Mouse (Mus musculus) cerebellum, adult 9-10 months (tissue): Measurements from ENCODE around the gene Cyp21a1.
"Not testable (repeated sequence)": the region's sequence is repeated elsewhere in the genome, so short reads cannot be mapped to it uniquely, and the experiment has no call there.

Experiments used
- DNase-seq: peaks from one replicate; pipeline ENCODE4 v3.0.0; 2022

Cyp21a1 gene

DNA sequence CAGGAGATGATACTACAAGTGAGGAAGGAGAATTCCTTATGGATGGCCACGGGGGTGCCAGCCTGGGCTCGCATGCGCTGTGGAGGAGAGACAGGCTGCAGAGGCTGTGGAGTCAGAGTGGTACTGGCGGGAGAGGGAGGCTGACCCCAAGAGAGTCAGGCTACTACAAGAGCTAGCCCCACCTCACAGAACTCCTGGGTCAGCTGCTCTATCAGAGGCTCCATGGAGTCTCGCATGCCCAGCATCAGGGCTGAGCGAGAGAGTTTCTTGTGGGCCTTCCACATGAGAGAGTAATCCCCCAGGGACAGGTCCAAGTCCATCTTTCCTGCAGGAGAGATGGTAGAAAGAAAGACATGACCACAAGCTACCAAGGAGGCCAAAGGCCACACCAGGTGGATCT is 994 bp downstream of the Cyp21a1 start:
- not testable (repeated sequence) for DNase-seq

GRCm38 (mm10) chr17:34802756-34803155 is 1.6 kb downstream of the Cyp21a1 start:
- DNase-seq, result not testable (repeated sequence)

- DNase-seq, result not testable (repeated sequence)
Observed at GRCm38 (mm10) chr17:34800781-34801305, 3.5 kb downstream of the Cyp21a1 start.

- no peak for DNase-seq
Observed at GRCm38 (mm10) chr17:34799531-34799925, 4.8 kb downstream of the Cyp21a1 start.

DNA sequence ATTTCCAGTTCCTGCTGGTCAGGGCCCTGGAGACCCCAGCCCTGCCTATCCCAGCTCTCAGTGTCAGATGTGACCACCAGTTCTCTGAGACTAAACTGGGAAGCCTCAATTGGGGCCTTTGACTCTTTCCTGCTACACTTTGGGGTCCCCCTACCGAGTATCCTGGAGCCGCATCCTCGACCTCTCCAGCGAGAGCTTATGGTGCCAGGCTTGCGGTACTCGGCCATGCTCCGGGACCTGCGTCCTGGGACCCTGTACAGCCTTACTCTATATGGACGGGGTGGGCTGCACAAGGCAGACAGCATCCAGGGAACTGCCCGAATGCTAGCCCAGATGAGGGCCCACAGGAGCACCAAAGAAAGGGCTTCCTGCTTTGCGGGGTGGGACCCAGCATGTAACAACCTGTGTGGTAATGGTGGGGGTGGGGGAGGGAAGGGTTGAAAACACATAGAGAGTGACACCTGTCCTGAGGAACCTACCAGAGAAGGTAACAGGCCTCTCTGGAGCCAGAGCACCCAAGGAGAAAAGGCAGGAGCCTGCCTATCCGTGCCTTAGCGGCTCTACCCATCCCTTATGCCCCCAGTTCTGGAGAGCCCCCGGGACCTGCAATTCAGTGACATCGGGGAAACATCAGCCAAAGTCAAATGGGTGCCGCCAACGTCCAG is 5.4 kb downstream of the Cyp21a1 start:
- no peak for DNase-seq

DNA sequence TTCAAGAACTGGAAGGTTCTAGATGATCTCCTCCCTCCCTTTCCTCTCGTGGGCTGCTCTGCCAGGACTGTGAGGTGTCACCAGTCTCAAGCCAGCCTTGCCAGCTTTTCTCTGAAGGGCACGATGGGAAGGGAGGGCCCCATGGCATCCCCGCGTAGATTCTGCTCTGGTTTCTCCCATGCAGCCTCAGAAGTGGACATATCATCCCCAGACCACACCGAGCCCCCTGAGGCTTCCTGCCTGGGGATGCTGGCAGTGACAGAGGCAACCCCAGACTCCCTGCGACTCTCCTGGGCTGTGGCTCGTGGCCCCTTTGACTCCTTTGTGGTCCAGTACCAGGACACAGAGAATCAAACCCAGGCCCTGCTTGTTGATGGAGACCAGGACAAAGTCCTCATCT is 6.3 kb downstream of the Cyp21a1 start:
- not testable (repeated sequence) for DNase-seq

DNA sequence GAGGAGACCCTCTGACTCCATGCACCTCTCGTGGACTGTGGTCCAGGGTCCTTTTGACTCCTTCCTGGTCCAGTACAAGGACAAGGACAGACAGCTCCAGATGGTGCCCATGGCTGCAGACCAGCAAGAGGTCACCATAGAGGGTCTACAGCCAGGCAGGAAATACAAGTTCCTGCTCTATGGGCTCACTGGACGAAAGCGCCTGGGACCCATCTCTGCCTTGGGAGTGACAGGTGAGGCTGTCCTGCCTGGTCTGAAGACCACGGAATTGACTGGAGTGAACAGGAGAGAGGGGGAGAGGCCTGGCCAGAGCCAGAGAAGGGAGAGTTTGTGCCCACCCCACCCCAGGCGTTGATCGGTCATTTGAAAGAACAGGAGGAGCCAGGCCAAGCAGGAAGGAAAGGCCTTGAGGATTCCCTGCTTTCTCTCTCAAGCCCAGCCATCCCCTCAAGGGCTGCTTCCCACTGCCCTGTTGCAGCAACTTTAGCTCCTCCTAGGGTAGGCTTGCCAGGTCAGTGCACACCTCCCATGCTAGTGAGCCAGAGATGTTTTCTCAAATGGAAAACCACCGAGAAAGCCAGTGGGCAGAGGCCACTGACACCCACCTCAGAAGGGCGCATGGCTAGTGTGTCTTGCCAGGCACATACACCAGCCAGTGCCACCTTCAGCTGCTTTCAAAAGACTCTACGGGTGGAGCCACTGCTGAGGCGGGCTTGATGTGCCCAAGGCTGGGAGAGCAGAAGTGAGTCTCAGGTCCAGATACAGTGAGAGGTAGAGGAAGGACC is 7.0 kb downstream of the Cyp21a1 start:
- DNase-seq, result not testable (repeated sequence)

- no peak for DNase-seq
Observed at GRCm38 (mm10) chr17:34796311-34797140, 7.8 kb downstream of the Cyp21a1 start.

DNA sequence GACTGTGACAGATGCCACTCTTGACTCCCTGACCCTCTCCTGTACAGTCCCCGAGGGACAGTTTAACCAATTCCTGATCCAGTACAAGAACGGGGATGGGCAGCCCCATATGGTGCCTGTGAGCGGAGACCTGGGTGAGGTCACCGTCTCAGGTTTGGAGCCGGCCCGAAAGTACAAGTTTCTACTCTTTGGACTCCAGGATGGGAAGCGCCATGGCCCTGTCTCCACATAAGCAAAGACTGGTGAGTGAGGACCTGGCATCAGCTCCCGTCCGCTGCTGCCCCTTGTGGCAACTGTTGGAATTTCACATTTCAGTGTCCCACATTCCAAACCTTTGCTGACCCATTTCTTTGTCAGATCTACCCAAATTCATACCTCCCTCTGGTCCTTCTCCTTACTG is 8.7 kb downstream of the Cyp21a1 start:
- peak; percentile 29 for DNase-seq

DNA sequence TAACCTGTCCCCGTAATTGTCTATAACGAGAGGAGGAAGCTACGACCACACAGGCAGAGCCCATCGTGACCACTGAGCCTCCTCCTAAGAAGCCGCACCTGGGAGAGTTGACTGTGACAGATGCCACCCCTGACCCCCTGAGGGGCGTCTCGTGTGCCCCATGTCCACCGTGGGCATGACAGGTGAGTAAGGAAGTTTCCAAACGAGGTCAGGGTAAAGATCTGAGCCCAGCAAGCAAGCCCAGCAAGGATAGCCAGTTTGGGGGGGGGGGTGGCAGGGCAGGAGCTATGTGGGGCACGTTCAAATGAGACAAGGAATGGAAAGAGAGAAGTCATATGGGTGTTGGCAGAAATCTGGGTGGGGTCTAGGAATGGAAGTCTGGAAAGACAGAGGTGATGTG is 9.3 kb downstream of the Cyp21a1 start:
- no peak for DNase-seq

DNA sequence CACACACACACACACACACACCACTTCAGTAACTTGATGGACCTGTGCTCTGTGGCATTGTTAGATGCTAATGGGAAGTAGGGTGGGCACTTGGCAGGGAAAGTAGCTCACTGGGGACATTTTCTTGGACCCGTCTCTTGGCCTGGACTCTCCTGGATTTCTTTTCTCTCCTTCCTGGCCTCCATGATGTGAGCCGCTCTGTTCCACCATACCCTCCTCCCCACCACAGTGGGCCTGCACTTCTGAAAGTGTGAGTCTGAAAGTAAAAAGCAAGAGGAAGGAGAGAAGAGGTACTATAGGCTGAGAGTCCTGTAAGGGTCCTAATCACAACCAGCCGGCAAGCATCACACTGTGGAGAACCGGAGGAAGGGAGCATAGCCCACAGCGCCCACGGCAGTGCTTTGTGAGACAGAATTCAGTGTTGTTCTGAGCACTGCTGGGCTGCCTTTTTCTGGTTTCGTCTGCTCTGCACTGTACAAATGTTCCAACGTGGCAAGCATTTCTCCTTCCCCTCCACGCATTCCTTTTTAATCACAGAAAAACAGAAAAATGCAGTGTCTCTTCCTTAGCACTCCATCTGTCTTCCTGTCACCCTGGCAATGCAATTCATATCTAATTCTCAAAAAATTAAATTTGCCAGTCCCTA is 26.6 kb downstream of the Cyp21a1 start:
- no peak for DNase-seq

DNA sequence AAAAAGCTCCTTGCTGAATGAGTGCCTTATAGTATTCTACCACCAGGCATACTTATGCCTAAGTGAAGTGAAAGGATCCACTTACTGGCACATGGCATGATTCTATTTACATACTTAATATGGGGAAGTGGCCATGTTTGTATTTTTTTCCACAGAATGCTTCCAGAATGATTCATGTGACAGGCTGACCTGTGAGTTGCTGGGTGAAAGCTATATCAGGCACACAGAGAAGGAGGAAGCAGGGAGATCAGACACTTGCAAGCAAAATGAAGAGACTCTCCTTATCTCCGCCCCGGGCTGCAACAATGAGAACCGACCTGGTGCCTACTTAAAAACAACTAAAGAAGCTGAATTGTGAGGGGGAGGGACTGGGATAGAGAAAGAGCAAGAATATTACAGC is 42.9 kb downstream of the Cyp21a1 start:
- no peak for DNase-seq
